Mouse (Mus musculus) MEL (cell line): Measurements from ENCODE around the gene Cyfip2. TPM values are rescaled to one million over a fixed set of nuclear protein-coding genes. Genes with fewer than 3 reads are reported as not detected.

Source experiments
- DNase-seq: peaks from one replicate; pipeline ENCODE4 v3.0.0; 2011; ENCODE audit warnings: low read depth, low spot score
- H3K27ac ChIP-seq: 2 replicates; pipeline ENCODE4 v1.5.1; 2012; ENCODE audit warnings: low read depth, mild to moderate bottlenecking, control low read depth, low read length, moderate library complexity; ENCODE audit not compliant: control insufficient read depth
- H3K27me3 ChIP-seq, 2 experiments: fragments of 150-350 bp in 1 of 2; sonication (generic) in 1 of 2; 2 replicates each; pipeline ENCODE4 v1.6.1; 2012; ENCODE audit warnings: low read length in 2 of 2, mild to moderate bottlenecking in 2 of 2, improper control_type of control experiment in 1 of 2, moderate library complexity in 1 of 2; ENCODE audit not compliant: insufficient read depth in 2 of 2, control insufficient read depth in 1 of 2
- H3K36me3 ChIP-seq, 2 experiments: 2 replicates each; pipeline ENCODE4 v1.6.1; 2012 to 2014; ENCODE audit warnings: low read length in 2 of 2, improper control_type of control experiment in 1 of 2, inconsistent platforms in 1 of 2, mild to moderate bottlenecking in 1 of 2; ENCODE audit not compliant: insufficient read depth in 2 of 2, control insufficient read depth in 1 of 2
- H3K4me1 ChIP-seq, 2 experiments: fragments of 150-350 bp in 1 of 2; sonication (generic) in 1 of 2; 2 replicates each; pipeline ENCODE4 v1.6.1; 2012; ENCODE audit warnings: low read length in 2 of 2, improper control_type of control experiment in 1 of 2, mild to moderate bottlenecking in 1 of 2; ENCODE audit not compliant: insufficient read depth in 2 of 2, control insufficient read depth in 1 of 2
- H3K4me3 ChIP-seq, 2 experiments: fragments of 150-350 bp in 1 of 2; sonication (generic) in 1 of 2; 2 replicates each; pipeline ENCODE4 v1.5.1; 2012; ENCODE audit warnings: low read depth in 2 of 2, low read length in 2 of 2, mild to moderate bottlenecking in 2 of 2, moderate library complexity in 2 of 2, control low read depth in 1 of 2, improper control_type of control experiment in 1 of 2; ENCODE audit not compliant: control insufficient read depth in 1 of 2, insufficient read depth in 1 of 2
- H3K79me2 ChIP-seq: 2 replicates; pipeline ENCODE4 v1.6.1; 2012; ENCODE audit warnings: mild to moderate bottlenecking, low read length, moderate library complexity; ENCODE audit not compliant: control insufficient read depth, poor library complexity, insufficient read depth
- H3K9ac ChIP-seq: 2 replicates; pipeline ENCODE4 v1.6.1; 2012; ENCODE audit warnings: low read depth, mild to moderate bottlenecking, control low read depth, low read length, moderate library complexity; ENCODE audit not compliant: control insufficient read depth, poor library complexity, severe bottlenecking
- H3K9me3 ChIP-seq: fragments of 150-350 bp; sonication (generic); replicated peaks from 2 replicates; pipeline ENCODE4 v1.6.1; 2012; ENCODE audit warnings: mild to moderate bottlenecking, low read length, improper control_type of control experiment, moderate library complexity; ENCODE audit not compliant: insufficient read depth
- BHLHE40 ChIP-seq: IDR thresholded peaks from 2 replicates; pipeline ENCODE4 v1.6.1; 2012; ENCODE audit warnings: low read depth, mild to moderate bottlenecking, inconsistent platforms, low read length, improper control_type of control experiment, borderline replicate concordance
- CHD2 ChIP-seq: IDR thresholded peaks from 2 replicates; pipeline ENCODE4 v1.6.1; 2011; ENCODE audit warnings: low read length, improper control_type of control experiment
- CTCF ChIP-seq, 3 experiments: IDR thresholded peaks in 2 of 3; conservative IDR thresholded peaks in 1 of 3; 2 replicates each; pipeline ENCODE4 v1.5.1; 2011 to 2012; ENCODE audit warnings: low read length in 3 of 3, low read depth in 2 of 3, mild to moderate bottlenecking in 2 of 3, improper control_type of control experiment in 1 of 3, inconsistent platforms in 1 of 3, mixed read lengths in 1 of 3, moderate library complexity in 1 of 3; ENCODE audit not compliant: control insufficient read depth in 1 of 3, insufficient read depth in 1 of 3, poor library complexity in 1 of 3, severe bottlenecking in 1 of 3
- ELF1 ChIP-seq: IDR thresholded peaks from 2 replicates; pipeline ENCODE4 v1.6.1; 2014; ENCODE audit warnings: low read depth, mild to moderate bottlenecking, inconsistent platforms, low read length, improper control_type of control experiment, moderate library complexity
- EP300 ChIP-seq, 2 experiments: IDR thresholded peaks; 2 replicates each; pipeline ENCODE4 v1.6.1; 2011; ENCODE audit warnings: improper control_type of control experiment in 2 of 2, low read length in 2 of 2, low read depth in 1 of 2, mild to moderate bottlenecking in 1 of 2
- ETS1 ChIP-seq: IDR thresholded peaks from 2 replicates; pipeline ENCODE4 v1.6.1; 2012; ENCODE audit warnings: low read depth, mild to moderate bottlenecking, inconsistent platforms, low read length, improper control_type of control experiment, moderate library complexity
- HCFC1 ChIP-seq: IDR thresholded peaks from 2 replicates; pipeline ENCODE4 v1.6.1; 2012; ENCODE audit warnings: low read depth, mild to moderate bottlenecking, inconsistent platforms, low read length, improper control_type of control experiment, moderate library complexity
- JUND ChIP-seq: IDR thresholded peaks from 2 replicates; pipeline ENCODE4 v1.6.1; 2011; ENCODE audit warnings: low read depth, mild to moderate bottlenecking, improper control_type of control experiment, low read length
- MAZ ChIP-seq: IDR thresholded peaks from 2 replicates; pipeline ENCODE4 v1.6.1; 2012; ENCODE audit warnings: low read depth, mild to moderate bottlenecking, inconsistent platforms, low read length, improper control_type of control experiment
- MYB ChIP-seq: IDR thresholded peaks from 2 replicates; pipeline ENCODE4 v1.6.1; 2011; ENCODE audit warnings: mild to moderate bottlenecking, low read depth, low read length, improper control_type of control experiment
- MYC ChIP-seq: IDR thresholded peaks from 2 replicates; pipeline ENCODE4 v1.6.1; 2011; ENCODE audit warnings: low read depth, mild to moderate bottlenecking, low read length, improper control_type of control experiment, moderate library complexity
- NELFE ChIP-seq: IDR thresholded peaks from 2 replicates; pipeline ENCODE4 v1.6.1; 2011; ENCODE audit warnings: low read depth, low read length, improper control_type of control experiment
- POLR2AphosphoS2 ChIP-seq: IDR thresholded peaks from 2 replicates; pipeline ENCODE4 v1.6.1; 2011; ENCODE audit warnings: low read length, improper control_type of control experiment
- RCOR1 ChIP-seq: IDR thresholded peaks from 2 replicates; pipeline ENCODE4 v1.6.1; 2012; ENCODE audit warnings: low read depth, mild to moderate bottlenecking, inconsistent platforms, low read length, improper control_type of control experiment
- TAL1 ChIP-seq: IDR thresholded peaks from 2 replicates; pipeline ENCODE4 v1.6.1; 2012; ENCODE audit warnings: mild to moderate bottlenecking, inconsistent platforms, low read length, moderate library complexity, mixed read lengths
- ZC3H11A ChIP-seq: IDR thresholded peaks from 2 replicates; pipeline ENCODE4 v1.6.1; 2012; ENCODE audit warnings: low read depth, mild to moderate bottlenecking, inconsistent platforms, low read length, improper control_type of control experiment
- ZKSCAN1 ChIP-seq: IDR thresholded peaks from 2 replicates; pipeline ENCODE4 v1.6.1; 2012; ENCODE audit warnings: low read depth, mild to moderate bottlenecking, inconsistent platforms, low read length, improper control_type of control experiment, moderate library complexity
- ZNF384 ChIP-seq: IDR thresholded peaks from 2 replicates; pipeline ENCODE4 v1.6.1; 2012; ENCODE audit warnings: low read depth, mild to moderate bottlenecking, inconsistent platforms, low read length, improper control_type of control experiment
- polyA plus RNA-seq, 2 experiments: library from polyadenylated mRNA; stranded (reverse) in 1 of 2; unstranded in 1 of 2; fragments of >175 nt in 1 of 2; fragments of >200 nt in 1 of 2; gene quantifications; 2 replicates each; pipeline versions ENCODE4 v1.2.1 to v1.2.4; 2012; ENCODE audit warnings: low replicate concordance in 2 of 2, low read depth in 1 of 2; ENCODE audit not compliant: insufficient read length in 2 of 2, insufficient read depth in 1 of 2, missing spikeins in 1 of 2
- total RNA-seq: library from RNA; depleted of rRNA; stranded (reverse); fragments of 300-350 nt; gene quantifications from 2 replicates; pipeline ENCODE4 v1.2.3, GENCODE M21; 2012

Cyfip2 gene
- total and polyA plus RNA-seq, 3 experiments, result 9.9 to 31.8 (median 18.9) TPM

DNA sequence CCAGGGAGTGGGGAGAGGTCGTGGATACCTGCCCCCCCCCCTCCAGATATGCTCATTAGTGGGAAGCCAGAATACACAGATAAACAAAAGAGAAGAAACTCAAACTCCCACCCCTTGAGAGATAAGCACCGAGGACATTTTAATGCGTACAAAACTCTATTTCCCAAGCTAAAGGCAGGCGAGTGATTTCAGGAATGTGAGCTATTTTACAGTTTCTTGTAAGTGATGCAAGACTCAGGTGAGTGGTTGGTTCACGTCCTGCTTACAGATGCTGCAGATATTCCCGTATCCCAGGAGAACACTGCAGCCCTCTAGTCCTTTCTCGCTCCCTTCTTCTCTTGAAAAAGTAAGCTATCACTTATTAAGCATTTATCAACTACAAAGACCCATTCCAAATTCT is 66.3 kb downstream of the Cyfip2 start:
- DNase-seq, result peak; percentile 23
- Histone ChIP-seq H3K4me1 (peaks cover 15 to 17% of the 10 kb centered on the region in 2 experiments), H3K79me2 (no peaks in the 10 kb centered on the region), H3K27me3 (no peaks in the 10 kb centered on the region), H3K36me3 (peaks cover 0 to 14% of the 10 kb centered on the region in 2 experiments; a peak in 3 of 4 replicates), H3K27ac (no peak overlapping the region), H3K4me3 (no peak overlapping the region), H3K9ac (no peak overlapping the region), H3K9me3 (no peaks in the 10 kb centered on the region)
- TF ChIP-seq MYB (no peak), POLR2AphosphoS2 (no peak), ETS1 (0 out of 2 replicates have a peak, but pooled peaks have one; percentile 11)

DNA sequence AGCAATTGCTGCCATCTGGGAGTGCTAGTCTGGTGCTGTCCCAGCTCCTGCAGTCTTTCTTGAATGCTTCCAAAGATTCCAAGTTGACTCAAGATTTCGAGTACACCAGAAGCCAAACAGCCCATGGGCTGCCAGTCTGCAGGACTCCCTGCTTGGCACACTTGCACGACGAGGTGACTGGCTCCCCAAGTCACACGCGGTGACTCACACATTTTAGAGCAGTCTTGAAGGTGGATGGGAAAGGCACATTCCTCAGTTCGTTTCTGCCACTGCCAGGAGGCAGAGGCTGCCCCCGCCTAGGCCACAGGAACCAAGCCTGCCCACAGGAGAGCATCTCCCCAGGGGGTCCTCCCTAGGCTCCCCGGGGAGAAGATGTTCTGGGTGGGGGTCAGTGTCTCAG is 66.7 kb downstream of the Cyfip2 start:
- peak; percentile 40 for DNase-seq
- TF ChIP-seq NELFE (no peak), ELF1 (no peak), JUND (no peak), MYB (no peak), MYC (no peak), TAL1 (no peak), ETS1 (no peak), CTCF (IDR thresholded peaks at IDR 0.05 in 2 of 3, conservative IDR thresholded peaks at IDR 0.05 in 1 of 3; ENCODE audit: control insufficient read depth in 1 of 3, insufficient read depth in 1 of 3, low read depth in 2 of 3, low read length in 3 of 3, poor library complexity in 1 of 3, severe bottlenecking in 1 of 3) (no peak), HCFC1 (no peak), BHLHE40 (no peak), ZNF384 (no peak), ZC3H11A (no peak), EP300 (IDR thresholded peaks at IDR 0.05; ENCODE audit: low read depth in 1 of 2, low read length in 2 of 2) (no peak), RCOR1 (no peak), ZKSCAN1 (no peak), CHD2 (no peak), MAZ (no peak)
- TF ChIP-seq, all 39 proteins: peak for 0
- H3K36me3 ChIP-seq, result peaks cover 0 to 17% of the 10 kb centered on the region in 2 experiments; a peak in 3 of 4 replicates

More for the DNA sequence above, 66.7 kb downstream of the Cyfip2 start:
- H3K4me1 ChIP-seq, result peaks cover 17 to 20% of the 10 kb centered on the region in 2 experiments
- no peak overlapping the region for H3K9ac ChIP-seq
- H3K27ac ChIP-seq, result no peak overlapping the region
- H3K4me3 ChIP-seq, result no peak overlapping the region
- H3K79me2 ChIP-seq, result no peaks in the 10 kb centered on the region
- H3K9me3 ChIP-seq, result no peaks in the 10 kb centered on the region
- H3K27me3 ChIP-seq, result no peaks in the 10 kb centered on the region
